Mouse (Mus musculus) lung, adult 2 months (tissue): ENCODE measurements around the gene Elmo1.

Experiments used
- CTCF ChIP-seq: fragments of 200-500 bp; IDR thresholded peaks from 2 replicates; pipeline ENCODE4 v1.5.1; 2011; ENCODE audit warnings: mild to moderate bottlenecking, low read length, control low read depth; ENCODE audit not compliant: insufficient read depth
- POLR2A ChIP-seq: fragments of 200-500 bp; IDR thresholded peaks from 2 replicates; pipeline ENCODE4 v1.6.1; 2011; ENCODE audit warnings: low read depth, mild to moderate bottlenecking, control low read depth, low read length, borderline replicate concordance; ENCODE audit errors: extremely low read depth

DNA sequence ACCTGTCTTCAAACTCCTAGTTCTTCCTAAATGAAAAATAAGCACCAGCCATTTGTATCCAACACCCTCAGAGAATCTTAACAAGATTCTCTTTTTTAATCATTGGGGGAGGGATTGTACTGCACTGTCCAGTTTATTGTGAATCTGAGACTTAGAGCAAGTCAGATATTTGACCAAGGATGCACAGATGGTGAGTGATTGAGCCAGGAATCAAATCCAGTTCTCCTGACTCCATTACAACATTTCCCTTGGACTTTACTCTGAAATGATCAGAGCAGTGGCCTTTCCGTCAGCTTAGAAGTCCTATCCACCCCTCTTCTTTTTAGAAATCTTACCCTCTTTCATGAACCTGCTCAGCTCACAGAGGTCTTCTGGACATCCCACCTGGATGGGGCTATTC, 461.2 kb downstream of the Elmo1 start:
- TF ChIP-seq CTCF (no peak), POLR2A (no peak)
